Mouse (Mus musculus): ENCODE data around the gene Slc10a7. TPM values are rescaled to one million over a fixed set of nuclear protein-coding genes. Genes with fewer than 3 reads are reported as not detected.
A peak's percentile ranks its signal among the peaks of the same experiment; 100 is the strongest.

The Slc10a7 gene
- polyA plus RNA-seq, 1 experiment from 2014 or later, result 10.1 TPM

DNA sequence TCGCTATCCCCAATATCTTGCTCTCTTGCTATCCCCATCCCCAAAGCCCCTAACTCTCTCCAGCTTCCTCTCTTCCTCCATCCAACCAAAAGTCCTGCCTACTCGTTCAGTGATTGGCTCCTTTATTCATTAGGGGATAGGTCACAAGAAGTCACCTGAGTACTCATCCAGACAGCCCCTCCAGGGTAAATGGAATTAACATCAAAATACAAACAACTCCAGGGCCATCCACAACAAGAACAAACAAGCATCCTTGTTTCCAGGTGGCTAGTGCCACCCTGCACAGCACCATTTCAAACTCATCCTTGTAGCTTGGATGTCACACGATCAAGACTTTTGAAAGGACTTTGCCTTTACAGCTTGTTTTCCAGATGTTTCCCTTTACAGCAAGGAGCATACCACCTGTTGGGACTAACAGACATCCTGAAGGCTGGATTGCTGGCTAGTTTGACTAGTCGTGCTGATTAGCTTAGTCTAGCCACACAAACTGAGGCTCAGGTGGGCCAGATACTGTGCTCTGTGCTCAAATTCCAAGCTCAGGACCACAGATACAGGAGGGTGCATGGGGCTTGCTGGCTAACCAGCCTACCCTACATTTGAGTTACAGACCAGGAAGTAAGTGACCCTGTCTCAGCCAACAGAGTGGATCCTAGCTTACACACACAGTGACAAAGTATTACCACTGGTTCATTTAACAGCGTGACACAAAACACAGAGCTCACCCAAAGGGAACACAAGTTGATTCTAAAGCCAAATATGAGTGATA is 75.0 kb downstream of the Slc10a7 start:
- 77% methylated on average over 5 of the region's 5 CpGs for WGBS
- ATAC-seq, result no peak

DNA sequence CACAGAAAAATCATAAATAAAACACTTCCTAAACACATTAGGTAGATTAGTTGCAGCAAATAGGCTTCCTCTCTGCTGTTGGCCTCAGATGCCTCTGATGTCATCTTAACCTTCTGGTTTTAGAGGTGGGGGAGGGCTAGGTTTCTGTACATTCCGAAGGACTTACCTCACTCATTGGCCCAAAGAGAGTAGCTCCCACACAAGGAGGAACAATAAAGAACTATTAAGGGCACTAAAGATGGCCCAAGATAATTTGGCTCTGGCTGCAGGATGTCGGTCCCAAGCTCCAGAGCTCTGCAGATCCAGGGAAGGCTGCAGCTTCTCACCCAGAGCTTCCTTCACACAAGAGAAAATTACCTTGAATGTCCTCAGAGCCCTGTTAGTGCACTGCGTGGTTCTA is 75.7 kb downstream of the Slc10a7 start:
- no peaks in the 10 kb centered on the region for H3K9me3 ChIP-seq (replicated peaks; ENCODE audit: control insufficient read depth, low read length, poor library complexity, severe bottlenecking)
- H3K4me1 ChIP-seq (ENCODE audit: control insufficient read depth, insufficient read depth, low read length), result no peaks in the 10 kb centered on the region
- H3K36me3 ChIP-seq (ENCODE audit: control insufficient read depth, insufficient read depth, low read length), result no peaks in the 10 kb centered on the region
- H3K9ac ChIP-seq (ENCODE audit: low read depth, low read length), result no peak overlapping the region
- no peaks in the 10 kb centered on the region for H3K27me3 ChIP-seq (ENCODE audit: control insufficient read depth, insufficient read depth, low read depth, low read length)
- no peak for ATAC-seq
- H3K27ac ChIP-seq (ENCODE audit: low read length), result no peak overlapping the region
- no peak overlapping the region for H3K4me3 ChIP-seq (ENCODE audit: low read depth, low read length)
- 69% methylated on average over 3 of the region's 3 CpGs for WGBS
- no peak overlapping the region for H3K4me2 ChIP-seq (ENCODE audit: low read length)

More for the DNA sequence above, 75.0 kb downstream of the Slc10a7 start:
- Histone ChIP-seq H3K4me1 (ENCODE audit: control insufficient read depth, insufficient read depth, low read length) (no peaks in the 10 kb centered on the region), H3K9me3 (replicated peaks; ENCODE audit: control insufficient read depth, low read length, poor library complexity, severe bottlenecking) (no peaks in the 10 kb centered on the region), H3K27ac (ENCODE audit: low read length) (no peak overlapping the region), H3K9ac (ENCODE audit: low read depth, low read length) (no peak overlapping the region), H3K36me3 (ENCODE audit: control insufficient read depth, insufficient read depth, low read length) (no peaks in the 10 kb centered on the region), H3K27me3 (ENCODE audit: control insufficient read depth, insufficient read depth, low read depth, low read length) (no peaks in the 10 kb centered on the region), H3K4me2 (ENCODE audit: low read length) (no peak overlapping the region), H3K4me3 (ENCODE audit: low read depth, low read length) (no peak overlapping the region)

- Histone ChIP-seq H3K27me3 (ENCODE audit: control insufficient read depth, insufficient read depth, low read depth, low read length) (no peaks in the 10 kb centered on the region), H3K27ac (ENCODE audit: low read length) (no peak overlapping the region), H3K4me3 (ENCODE audit: low read depth, low read length) (no peak overlapping the region), H3K36me3 (ENCODE audit: control insufficient read depth, insufficient read depth, low read length) (no peaks in the 10 kb centered on the region), H3K4me2 (ENCODE audit: low read length) (no peak overlapping the region), H3K4me1 (ENCODE audit: control insufficient read depth, insufficient read depth, low read length) (peaks cover 7% of the 10 kb centered on the region), H3K9ac (ENCODE audit: low read depth, low read length) (no peak overlapping the region), H3K9me3 (replicated peaks; ENCODE audit: control insufficient read depth, low read length, poor library complexity, severe bottlenecking) (no peaks in the 10 kb centered on the region)
- ATAC-seq, result no peak
- WGBS, result 56% methylated on average over 6 of the region's 6 CpGs
Measured at GRCm38 (mm10) chr8:78595481-78595908, 86.3 kb downstream of the Slc10a7 start.

GRCm38 (mm10) chr8:78598237-78598636 is 89.1 kb downstream of the Slc10a7 start:
- Histone ChIP-seq H3K4me3 (ENCODE audit: low read depth, low read length) (no peak overlapping the region), H3K36me3 (ENCODE audit: control insufficient read depth, insufficient read depth, low read length) (no peaks in the 10 kb centered on the region), H3K9ac (ENCODE audit: low read depth, low read length) (no peak overlapping the region), H3K27me3 (ENCODE audit: control insufficient read depth, insufficient read depth, low read depth, low read length) (no peaks in the 10 kb centered on the region), H3K4me2 (ENCODE audit: low read length) (no peak overlapping the region), H3K27ac (ENCODE audit: low read length) (no peak overlapping the region), H3K4me1 (ENCODE audit: control insufficient read depth, insufficient read depth, low read length) (peaks cover 7% of the 10 kb centered on the region), H3K9me3 (replicated peaks; ENCODE audit: control insufficient read depth, low read length, poor library complexity, severe bottlenecking) (no peaks in the 10 kb centered on the region)
- WGBS, result 13% methylated on average over 3 of the region's 3 CpGs
- peak; percentile 87 for ATAC-seq

- Histone ChIP-seq H3K4me1 (ENCODE audit: control insufficient read depth, insufficient read depth, low read length) (peaks cover 5% of the 10 kb centered on the region), H3K27ac (ENCODE audit: low read length) (no peak overlapping the region), H3K9ac (ENCODE audit: low read depth, low read length) (no peak overlapping the region), H3K4me3 (ENCODE audit: low read depth, low read length) (no peak overlapping the region), H3K36me3 (ENCODE audit: control insufficient read depth, insufficient read depth, low read length) (no peaks in the 10 kb centered on the region), H3K27me3 (ENCODE audit: control insufficient read depth, insufficient read depth, low read depth, low read length) (no peaks in the 10 kb centered on the region), H3K4me2 (ENCODE audit: low read length) (no peak overlapping the region), H3K9me3 (replicated peaks; ENCODE audit: control insufficient read depth, low read length, poor library complexity, severe bottlenecking) (no peaks in the 10 kb centered on the region; the same call in 1 of the 2 replicates)
- 98% methylated on average over 5 of the region's 5 CpGs for WGBS
- no peak for ATAC-seq
Measured at GRCm38 (mm10) chr8:78603084-78603483, 93.9 kb downstream of the Slc10a7 start.

- Histone ChIP-seq H3K9ac (ENCODE audit: low read depth, low read length) (no peak overlapping the region), H3K27me3 (ENCODE audit: control insufficient read depth, insufficient read depth, low read depth, low read length) (no peaks in the 10 kb centered on the region), H3K4me1 (ENCODE audit: control insufficient read depth, insufficient read depth, low read length) (no peaks in the 10 kb centered on the region), H3K9me3 (replicated peaks; ENCODE audit: control insufficient read depth, low read length, poor library complexity, severe bottlenecking) (no peaks in the 10 kb centered on the region; the same call in 1 of the 2 replicates), H3K4me2 (ENCODE audit: low read length) (no peak overlapping the region), H3K36me3 (ENCODE audit: control insufficient read depth, insufficient read depth, low read length) (no peaks in the 10 kb centered on the region), H3K27ac (ENCODE audit: low read length) (no peak overlapping the region), H3K4me3 (ENCODE audit: low read depth, low read length) (no peak overlapping the region)
- ATAC-seq, result no peak
- WGBS, result 95% methylated on average over 9 of the region's 9 CpGs
Measured at GRCm38 (mm10) chr8:78604426-78604825, 95.3 kb downstream of the Slc10a7 start.

GRCm38 (mm10) chr8:78609301-78609700 is 100.2 kb downstream of the Slc10a7 start:
- Histone ChIP-seq H3K4me1 (ENCODE audit: control insufficient read depth, insufficient read depth, low read length) (no peaks in the 10 kb centered on the region), H3K36me3 (ENCODE audit: control insufficient read depth, insufficient read depth, low read length) (no peaks in the 10 kb centered on the region), H3K27me3 (ENCODE audit: control insufficient read depth, insufficient read depth, low read depth, low read length) (no peaks in the 10 kb centered on the region), H3K27ac (ENCODE audit: low read length) (no peak overlapping the region), H3K4me2 (ENCODE audit: low read length) (no peak overlapping the region), H3K4me3 (ENCODE audit: low read depth, low read length) (no peak overlapping the region), H3K9me3 (replicated peaks; ENCODE audit: control insufficient read depth, low read length, poor library complexity, severe bottlenecking) (no peaks in the 10 kb centered on the region; the same call in 1 of the 2 replicates), H3K9ac (ENCODE audit: low read depth, low read length) (no peak overlapping the region)
- WGBS, result 94% methylated on average over 10 of the region's 10 CpGs
- ATAC-seq, result no peak

DNA sequence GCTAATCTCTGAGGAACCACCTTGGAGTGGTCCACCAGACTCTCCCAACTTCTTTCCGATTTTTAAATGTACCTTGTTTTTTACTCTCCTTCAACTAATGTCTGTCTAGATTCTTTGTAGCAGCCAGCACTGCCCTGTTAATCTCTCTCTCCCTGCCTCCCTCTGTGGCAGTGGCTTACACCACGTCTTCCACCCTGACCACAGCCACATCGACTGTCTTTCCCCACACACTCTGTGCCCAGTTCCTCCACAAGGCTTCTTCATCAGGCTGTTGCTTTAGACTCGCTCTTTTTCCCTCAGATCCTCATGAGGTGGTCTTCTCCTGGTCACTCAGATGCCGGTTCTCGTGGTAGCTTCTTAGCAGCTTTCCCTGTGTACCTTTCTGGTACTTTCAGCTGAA is 101.9 kb downstream of the Slc10a7 start:
- no peak overlapping the region for H3K4me2 ChIP-seq (ENCODE audit: low read length)
- no peaks in the 10 kb centered on the region for H3K4me1 ChIP-seq (ENCODE audit: control insufficient read depth, insufficient read depth, low read length)
- H3K9ac ChIP-seq (ENCODE audit: low read depth, low read length), result no peak overlapping the region
- no peaks in the 10 kb centered on the region; the same call in 1 of the 2 replicates for H3K9me3 ChIP-seq (replicated peaks; ENCODE audit: control insufficient read depth, low read length, poor library complexity, severe bottlenecking)
- no peak for ATAC-seq
- WGBS, result 95% methylated on average over 6 of the region's 6 CpGs
- no peaks in the 10 kb centered on the region for H3K36me3 ChIP-seq (ENCODE audit: control insufficient read depth, insufficient read depth, low read length)
- H3K27ac ChIP-seq (ENCODE audit: low read length), result no peak overlapping the region
- H3K4me3 ChIP-seq (ENCODE audit: low read depth, low read length), result no peak overlapping the region
- H3K27me3 ChIP-seq (ENCODE audit: control insufficient read depth, insufficient read depth, low read depth, low read length), result no peaks in the 10 kb centered on the region

GRCm38 (mm10) chr8:78622362-78622761 is 113.2 kb downstream of the Slc10a7 start:
- no peaks in the 10 kb centered on the region for H3K9me3 ChIP-seq (replicated peaks; ENCODE audit: control insufficient read depth, low read length, poor library complexity, severe bottlenecking)
- no peak overlapping the region for H3K9ac ChIP-seq (ENCODE audit: low read depth, low read length)
- no peaks in the 10 kb centered on the region; the same call in 1 of the 2 replicates for H3K4me1 ChIP-seq (ENCODE audit: control insufficient read depth, insufficient read depth, low read length)
- H3K27ac ChIP-seq (ENCODE audit: low read length), result no peak overlapping the region
- H3K4me2 ChIP-seq (ENCODE audit: low read length), result no peak overlapping the region
- H3K4me3 ChIP-seq (ENCODE audit: low read depth, low read length), result no peak overlapping the region
- no peaks in the 10 kb centered on the region for H3K27me3 ChIP-seq (ENCODE audit: control insufficient read depth, insufficient read depth, low read depth, low read length)
- no peak for ATAC-seq
- no peaks in the 10 kb centered on the region for H3K36me3 ChIP-seq (ENCODE audit: control insufficient read depth, insufficient read depth, low read length)
- 78% methylated on average over 4 of the region's 4 CpGs for WGBS
